In the genomic region with DNA sequence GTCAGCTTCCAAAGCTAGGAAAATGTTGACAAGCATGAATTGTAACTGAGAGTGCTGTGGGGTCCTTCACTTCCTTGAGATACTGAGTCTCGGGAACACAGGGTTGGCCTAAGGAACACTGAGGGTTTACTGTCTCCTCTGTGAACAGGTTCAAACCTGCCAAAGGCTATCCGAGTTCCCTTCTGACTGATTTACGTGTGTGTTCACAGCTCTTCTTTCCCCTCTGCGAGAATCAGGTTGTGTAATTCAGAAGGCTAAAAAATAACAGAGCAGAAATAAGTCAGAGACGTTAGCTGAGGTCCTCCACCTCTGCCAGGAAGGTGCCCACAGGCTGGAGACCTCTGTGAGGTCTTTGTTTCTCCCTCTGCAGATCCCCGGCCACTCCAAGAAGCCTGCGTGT, we compare ENCODE assay signal across 26 mouse cellular contexts.
A peak's percentile ranks its signal among the peaks of the same experiment; 100 is the strongest.
DNase-seq lines count a peak whose midpoint lies in the region; ATAC-seq and TF ChIP-seq lines count a peak whose summit lies in the region.
"Had no signal": no experiment of that assay in that cellular context is flagged by ENCODE, and none has a peak within 500 bp of the region (broad histone marks: within the 10 kb centered on the region; RNA-seq: fewer than 3 reads in every experiment).

No protein-coding gene starts in this region.

- no peaks in the 10 kb centered on the region for H3K27me3 ChIP-seq in hindbrain, postnatal 0 days (ENCODE audit: insufficient read depth, low read length)
- peaks cover 72% of the 10 kb centered on the region for H3K27me3 ChIP-seq in hindbrain, embryonic 12.5 days
- no peaks in the 10 kb centered on the region for H3K27me3 ChIP-seq in kidney, adult 2 months (replicated peaks; ENCODE audit: control insufficient read depth, insufficient read depth, low read length)
- H3K27me3 ChIP-seq: liver, embryonic 15.5 days had no signal

- no peaks in the 10 kb centered on the region for H3K36me3 ChIP-seq in hindbrain, postnatal 0 days (ENCODE audit: insufficient read depth, low read length)
- H3K36me3 ChIP-seq in hindbrain, embryonic 12.5 days = no peaks in the 10 kb centered on the region
- no peaks in the 10 kb centered on the region for H3K36me3 ChIP-seq in kidney, adult 2 months (ENCODE audit: control insufficient read depth, insufficient read depth, low read length)
- H3K36me3 ChIP-seq: G1E; liver, embryonic 15.5 days had no signal

- ATAC-seq in hindbrain, postnatal 0 days = no peak
- no peak for ATAC-seq in hindbrain, embryonic 12.5 days (ENCODE audit: low FRiP score)
- ATAC-seq: forebrain, embryonic 14.5 days; intestine, embryonic 16.5 days had no signal

- peak overlapping the region; percentile 46 for H3K27ac ChIP-seq in gastrocnemius, adult 2 months
- H3K27ac ChIP-seq in hindbrain, postnatal 0 days = peak overlapping the region; percentile 41; the same call in 1 of the 2 replicates
- H3K27ac ChIP-seq in hindbrain, embryonic 12.5 days = no peak overlapping the region
- H3K27ac ChIP-seq in kidney, adult 2 months (ENCODE audit: insufficient read depth, low read depth, low read length) = no peak overlapping the region; the same call in 1 of the 2 replicates
- H3K27ac ChIP-seq: liver, embryonic 15.5 days had no signal

- H3K4me2 ChIP-seq in hindbrain, postnatal 0 days (ENCODE audit: low read depth, low read length) = no peak overlapping the region
- H3K4me2 ChIP-seq in hindbrain, embryonic 12.5 days (replicated peaks) = no peak overlapping the region
- H3K4me2 ChIP-seq: heart, embryonic 11.5 days; liver, embryonic 15.5 days; lung, embryonic 14.5 days had no signal

- no peak for DNase-seq in gastrocnemius, adult 2 months
- no peak for DNase-seq in gastrocnemius, postnatal 4 days (ENCODE audit: low spot score in 2 of 2)
- no peak for DNase-seq in hindbrain, postnatal 0 days (ENCODE audit: low spot score)
- DNase-seq in adipocyte (ENCODE audit: low spot score) = peak; percentile 36
- peak; percentile 88 for DNase-seq in gonadal fat pad, adult 2 months (ENCODE audit: low read depth)
- no peak for DNase-seq in kidney, adult 2 months
- no peak for DNase-seq in adrenal gland, postnatal 25 days
- DNase-seq: adrenal gland, postnatal 14 days; cerebellum, adult 11-12 months; cerebellum, adult 9-11 months; embryo, embryonic 11 days; kidney, adult 9 months; kidney, postnatal 14 days; layer of hippocampus, adult 9-11 months; liver; lung, postnatal 14 days; right cerebral cortex, postnatal 25 days; spleen, adult 18-20 months; thymus, postnatal 14 days had no signal

- TF ChIP-seq CTCF in gastrocnemius, adult 2 months (IDR thresholded peaks at IDR 0.05) = no peak
- no peak for TF ChIP-seq CTCF in hindbrain, postnatal 0 days (IDR thresholded peaks at IDR 0.05; ENCODE audit: low read depth)
- TF ChIP-seq CTCF in kidney, adult 2 months (conservative IDR thresholded peaks at IDR 0.05; ENCODE audit: insufficient read depth, insufficient read length, low read depth, low read length) = no peak

- no peak overlapping the region for H3K4me3 ChIP-seq in gastrocnemius, adult 2 months
- H3K4me3 ChIP-seq in hindbrain, postnatal 0 days (ENCODE audit: low read length) = no peak overlapping the region
- no peak overlapping the region for H3K4me3 ChIP-seq in hindbrain, embryonic 12.5 days
- no peak overlapping the region for H3K4me3 ChIP-seq in kidney, adult 2 months (ENCODE audit: insufficient read depth, low read depth, low read length)
- H3K4me3 ChIP-seq: liver, embryonic 15.5 days had no signal

- no peak overlapping the region for H3K9ac ChIP-seq in hindbrain, postnatal 0 days (replicated peaks; ENCODE audit: low read length)
- no peak overlapping the region for H3K9ac ChIP-seq in hindbrain, embryonic 12.5 days
- H3K9ac ChIP-seq: liver, embryonic 15.5 days; lung, embryonic 14.5 days had no signal

- no peak for TF ChIP-seq POLR2A in kidney, adult 2 months (IDR thresholded peaks at IDR 0.05; ENCODE audit: low read depth, low read length)

- no peaks in the 10 kb centered on the region for H3K4me1 ChIP-seq in hindbrain, postnatal 0 days (ENCODE audit: insufficient read depth, low read length)
- H3K4me1 ChIP-seq in hindbrain, embryonic 12.5 days = peaks cover 8% of the 10 kb centered on the region; the same call in 1 of the 2 replicates
- H3K4me1 ChIP-seq in kidney, adult 2 months (ENCODE audit: control insufficient read depth, insufficient read depth, low read length) = no peaks in the 10 kb centered on the region; the same call in 1 of the 2 replicates
- H3K4me1 ChIP-seq: liver, embryonic 15.5 days had no signal

- intact Hi-C loops in gastrocnemius, adult 2 months (cut with DNase I) = no loop called here

- H3K9me3 ChIP-seq in hindbrain, postnatal 0 days (ENCODE audit: low read length) = no peaks in the 10 kb centered on the region
- H3K9me3 ChIP-seq in hindbrain, embryonic 12.5 days (replicated peaks) = no peaks in the 10 kb centered on the region
- H3K9me3 ChIP-seq: G1E; liver, embryonic 15.5 days had no signal

- WGBS in hindbrain, postnatal 0 days = 79% methylated on average over 7 of the region's 7 CpGs
- 80% methylated on average over 7 of the region's 7 CpGs for WGBS in hindbrain, embryonic 12.5 days
- 62% methylated on average over 7 of the region's 7 CpGs for WGBS in kidney, adult 2 months

Comparison
In these comparisons a context has a peak if more than half of its experiments do, and no peak if none do; other contexts are left out.
1. H3K27ac ChIP-seq: peak in gastrocnemius, adult 2 months (single experiment) and hindbrain, postnatal 0 days (single experiment); none in hindbrain, embryonic 12.5 days (single experiment) and kidney, adult 2 months (single experiment).
2. DNase-seq: peak in adipocyte (single experiment) and gonadal fat pad, adult 2 months (single experiment); none in gastrocnemius, adult 2 months (single experiment), gastrocnemius, postnatal 4 days (0 of 2), hindbrain, postnatal 0 days (single experiment), kidney, adult 2 months (single experiment) and adrenal gland, postnatal 25 days (single experiment).